Mouse (Mus musculus) embryonic fibroblast, embryonic 13.5 days (primary cell): ENCODE measurements around the gene Trp63. TPM values are rescaled to one million over a fixed set of nuclear protein-coding genes. Genes with fewer than 3 reads are reported as not detected.
"Not testable (repeated sequence)": the region's sequence is repeated elsewhere in the genome, so short reads cannot be mapped to it uniquely, and the experiment has no call there.

Source experiments
- H3K27ac ChIP-seq: 2 replicates; pipeline ENCODE4 v1.5.1; 2012; ENCODE audit warnings: low read length, control low read depth, inconsistent platforms; ENCODE audit not compliant: insufficient read depth
- H3K4me1 ChIP-seq: 2 replicates; pipeline ENCODE4 v1.6.1; 2011; ENCODE audit warnings: low read length; ENCODE audit not compliant: control insufficient read depth, insufficient read depth
- H3K4me3 ChIP-seq: 2 replicates; pipeline ENCODE4 v1.5.1; 2011; ENCODE audit warnings: mild to moderate bottlenecking, control low read depth, low read length; ENCODE audit not compliant: insufficient read depth
- CTCF ChIP-seq: IDR thresholded peaks from 2 replicates; pipeline ENCODE4 v1.5.1; 2011; ENCODE audit warnings: mild to moderate bottlenecking, control low read depth, low read length, moderate library complexity, borderline replicate concordance; ENCODE audit not compliant: insufficient read depth
- POLR2A ChIP-seq: IDR thresholded peaks from 2 replicates; pipeline ENCODE4 v1.6.1; 2011; ENCODE audit warnings: low read depth, mild to moderate bottlenecking, control low read depth, low read length, moderate library complexity
- polyA plus RNA-seq: library from polyadenylated mRNA; stranded (reverse); fragments of >200 nt; gene quantifications from 2 replicates; pipeline ENCODE4 v1.2.4, GENCODE M21; 2011; ENCODE audit warnings: low read depth; ENCODE audit not compliant: missing spikeins, insufficient read length

Gene Trp63
- polyA plus RNA-seq: 0.18 and 0.25 TPM in 2 replicates

- Histone ChIP-seq H3K4me1 (no peaks in the 10 kb centered on the region), H3K27ac (no peak within 1 kb of the TSS), H3K4me3 (no peak within 1 kb of the TSS)
- no peak for TF ChIP-seq CTCF
- TF ChIP-seq POLR2A: no peak
Observed at GRCm38 (mm10) chr16:25683531-25684248, at the start of gene Trp63. Gene Trp63 (plus strand): TSS chr16:25683763.

- H3K27ac ChIP-seq, H3K4me1 ChIP-seq, H3K4me3 ChIP-seq: not testable (repeated sequence)
Observed at GRCm38 (mm10) chr16:25644716-25645115, 38.8 kb upstream of the Trp63 start.

- no peak for TF ChIP-seq POLR2A
- no peak for TF ChIP-seq CTCF
- Histone ChIP-seq H3K4me1 (no peaks in the 10 kb centered on the region), H3K27ac (no peak overlapping the region), H3K4me3 (no peak overlapping the region)
Observed at GRCm38 (mm10) chr16:25660510-25661235, 22.9 kb upstream of the Trp63 start.

- Histone ChIP-seq H3K27ac (no peak overlapping the region), H3K4me3 (no peak overlapping the region), H3K4me1 (no peaks in the 10 kb centered on the region)
- TF ChIP-seq CTCF: no peak
- TF ChIP-seq POLR2A: no peak
Observed at GRCm38 (mm10) chr16:25663116-25663515, 20.4 kb upstream of the Trp63 start.

- Histone ChIP-seq H3K4me1 (no peaks in the 10 kb centered on the region), H3K4me3 (no peak overlapping the region), H3K27ac (no peak overlapping the region)
- TF ChIP-seq POLR2A (no peak), CTCF (no peak)
Observed at GRCm38 (mm10) chr16:25673861-25674440, 9.6 kb upstream of the Trp63 start.

- H3K27ac ChIP-seq: no peak overlapping the region
- H3K4me3 ChIP-seq: no peak overlapping the region
- H3K4me1 ChIP-seq: no peaks in the 10 kb centered on the region
- TF ChIP-seq POLR2A: no peak
- no peak for TF ChIP-seq CTCF
Observed at GRCm38 (mm10) chr16:25680369-25680768, 3.2 kb upstream of the Trp63 start.

GRCm38 (mm10) chr16:25682533-25682932, 1.0 kb upstream of the Trp63 start:
- no peak overlapping the region for H3K4me3 ChIP-seq
- H3K4me1 ChIP-seq: no peaks in the 10 kb centered on the region
- no peak overlapping the region for H3K27ac ChIP-seq
- TF ChIP-seq CTCF: no peak
- no peak for TF ChIP-seq POLR2A

GRCm38 (mm10) chr16:25684572-25684971, 1.0 kb downstream of the Trp63 start:
- Histone ChIP-seq H3K4me3 (no peak overlapping the region), H3K4me1 (no peaks in the 10 kb centered on the region), H3K27ac (no peak overlapping the region)
- TF ChIP-seq CTCF (no peak), POLR2A (no peak)

GRCm38 (mm10) chr16:25690612-25691011, 7.0 kb downstream of the Trp63 start:
- Histone ChIP-seq H3K4me3 (no peak overlapping the region), H3K4me1 (no peaks in the 10 kb centered on the region), H3K27ac (no peak overlapping the region)
- TF ChIP-seq CTCF (no peak), POLR2A (no peak)

GRCm38 (mm10) chr16:25701252-25701651, 17.7 kb downstream of the Trp63 start:
- Histone ChIP-seq H3K4me3 (no peak overlapping the region), H3K4me1 (no peaks in the 10 kb centered on the region), H3K27ac (no peak overlapping the region)
- TF ChIP-seq CTCF (no peak), POLR2A (no peak)
